Mouse (Mus musculus) heart, embryonic 14.5 days (tissue): Measurements from ENCODE around the gene Slc6a3. TPM values are rescaled to one million over a fixed set of nuclear protein-coding genes. Genes with fewer than 3 reads are reported as not detected.

Experiments
- ATAC-seq: fragments of 200-750 bp; cut with Nextera tagmentation; 2 replicates; pipeline ENCODE4 v1.8.0; 2017; ENCODE audit warnings: low read depth, moderate TSS enrichment; ENCODE audit not compliant: insufficient number of reproducible peaks, insufficient read depth, low FRiP score
- H3K27ac ChIP-seq, 2 experiments: fragments of 200-500 bp in 1 of 2; fragments of 300-500 bp in 1 of 2; sonication (generic) in 1 of 2; replicated peaks in 1 of 2; 2 replicates each; pipeline ENCODE4 v1.5.1; 2012 to 2014; ENCODE audit warnings: low read depth in 2 of 2, low read length in 2 of 2, control low read depth in 1 of 2, mild to moderate bottlenecking in 1 of 2, mixed read lengths in 1 of 2; ENCODE audit not compliant: control insufficient read depth in 1 of 2, insufficient read depth in 1 of 2
- H3K27me3 ChIP-seq: fragments of 300-500 bp; sonication (generic); 2 replicates; pipeline ENCODE4 v1.6.1; 2014; ENCODE audit warnings: mild to moderate bottlenecking, low read length, control low read depth; ENCODE audit not compliant: control insufficient read depth, insufficient read depth
- H3K36me3 ChIP-seq: fragments of 300-500 bp; sonication (generic); 2 replicates; pipeline ENCODE4 v1.6.1; 2014; ENCODE audit warnings: mild to moderate bottlenecking, control low read depth, low read length, mixed read lengths; ENCODE audit not compliant: control insufficient read depth, insufficient read depth
- H3K4me1 ChIP-seq, 2 experiments: fragments of 200-500 bp in 1 of 2; fragments of 300-500 bp in 1 of 2; sonication (generic) in 1 of 2; 2 replicates each; pipeline ENCODE4 v1.6.1; 2012 to 2014; ENCODE audit warnings: low read length in 2 of 2, control low read depth in 1 of 2, mixed read lengths in 1 of 2; ENCODE audit not compliant: control insufficient read depth in 2 of 2, insufficient read depth in 2 of 2
- H3K4me2 ChIP-seq: fragments of 300-500 bp; sonication (generic); 2 replicates; pipeline ENCODE4 v1.6.1; 2014; ENCODE audit warnings: mild to moderate bottlenecking, low read length
- H3K4me3 ChIP-seq, 2 experiments: fragments of 200-500 bp in 1 of 2; fragments of 300-500 bp in 1 of 2; sonication (generic) in 1 of 2; 2 replicates each; pipeline ENCODE4 v1.5.1; 2012 to 2014; ENCODE audit warnings: low read length in 2 of 2, mild to moderate bottlenecking in 2 of 2, control low read depth in 1 of 2, low read depth in 1 of 2, moderate library complexity in 1 of 2; ENCODE audit not compliant: control insufficient read depth in 1 of 2, insufficient read depth in 1 of 2
- H3K9ac ChIP-seq: fragments of 300-500 bp; sonication (generic); 2 replicates; pipeline ENCODE4 v1.6.1; 2014; ENCODE audit warnings: mild to moderate bottlenecking, low read length
- H3K9me3 ChIP-seq: fragments of 300-500 bp; sonication (generic); 2 replicates; pipeline ENCODE4 v1.6.1; 2016; ENCODE audit warnings: low read length, control low read depth; ENCODE audit not compliant: control insufficient read depth
- WGBS: fragments of 180-500 bp; shearing (Covaris S2); extraction: QIAGEN DNeasy Blood & Tissue Kit; methylation state at CpG from one replicate; pipeline ENCODE4 v1.1.7; 2014; 5-methylcytosine and 5-hydroxymethylcytosine counted together
- polyA plus RNA-seq: library from polyadenylated mRNA; unstranded; fragments of >200 nt; fragmentation: Nextera tagmentation; extraction: Ambion mirVana; gene quantifications from 2 replicates; pipeline ENCODE4 v1.2.1, GENCODE M21; 2014

Gene Slc6a3
- polyA plus RNA-seq, 1 experiment from 2014 or later, result 0.09 TPM

DNA sequence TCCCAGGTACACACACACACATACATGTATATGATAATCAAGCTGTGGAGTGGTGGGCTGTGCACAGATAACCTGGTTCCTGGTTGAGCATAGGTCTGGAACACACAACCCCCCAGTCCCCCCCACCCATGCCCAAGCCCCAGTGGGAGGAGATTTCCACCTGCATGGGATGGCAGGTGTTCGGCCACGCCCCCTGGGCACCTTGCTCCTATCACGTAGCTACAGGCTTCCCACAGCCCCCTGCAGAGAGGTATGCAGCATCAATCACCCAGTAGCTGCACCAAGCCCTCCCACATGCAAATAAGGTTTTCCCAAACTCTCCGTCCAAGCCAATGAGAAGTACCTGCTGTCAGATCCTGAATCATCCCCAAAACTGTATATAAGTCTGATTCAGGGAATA lies 19.7 kb upstream of the Slc6a3 start:
- Histone ChIP-seq H3K9me3 (no peaks in the 10 kb centered on the region), H3K4me1 (no peaks in the 10 kb centered on the region), H3K9ac (no peak overlapping the region), H3K4me3 (no peak overlapping the region), H3K27ac (no peak overlapping the region), H3K4me2 (no peak overlapping the region), H3K27me3 (no peaks in the 10 kb centered on the region), H3K36me3 (peaks cover 28% of the 10 kb centered on the region)
- no peak for ATAC-seq
- 63% methylated on average over 4 of the region's 4 CpGs for WGBS

GRCm38 (mm10) chr13:73533716-73534115 lies 2.8 kb upstream of the Slc6a3 start:
- Histone ChIP-seq H3K27me3 (peaks cover 42% of the 10 kb centered on the region), H3K4me3 (no peak overlapping the region), H3K36me3 (no peaks in the 10 kb centered on the region), H3K27ac (no peak overlapping the region), H3K9me3 (no peaks in the 10 kb centered on the region), H3K9ac (no peak overlapping the region), H3K4me2 (no peak overlapping the region), H3K4me1 (peaks cover 4 to 8% of the 10 kb centered on the region in 2 experiments; a peak in 2 of 4 replicates)
- ATAC-seq, result no peak
- 83% methylated on average over 3 of the region's 3 CpGs for WGBS

GRCm38 (mm10) chr13:73535287-73535686 lies 1.3 kb upstream of the Slc6a3 start:
- H3K36me3 ChIP-seq, result no peaks in the 10 kb centered on the region
- H3K9ac ChIP-seq, result no peak overlapping the region
- no peak overlapping the region for H3K27ac ChIP-seq
- peaks cover 4 to 8% of the 10 kb centered on the region in 2 experiments; a peak in 2 of 4 replicates for H3K4me1 ChIP-seq
- no peaks in the 10 kb centered on the region for H3K9me3 ChIP-seq
- peaks cover 42% of the 10 kb centered on the region for H3K27me3 ChIP-seq
- WGBS, result 35% methylated on average over 3 of the region's 3 CpGs
- ATAC-seq, result no peak
- H3K4me3 ChIP-seq, result no peak overlapping the region
- no peak overlapping the region for H3K4me2 ChIP-seq

- peak overlapping the region; percentile 87 for H3K4me2 ChIP-seq
- H3K36me3 ChIP-seq, result no peaks in the 10 kb centered on the region
- H3K4me1 ChIP-seq, result peaks cover 4 to 8% of the 10 kb centered on the region in 2 experiments; a peak in 2 of 4 replicates
- H3K27ac ChIP-seq, result no peak overlapping the region
- peaks cover 42% of the 10 kb centered on the region for H3K27me3 ChIP-seq
- H3K4me3 ChIP-seq, result peak overlapping the region; percentile 47 to 51
- H3K9me3 ChIP-seq, result no peaks in the 10 kb centered on the region
- 0 out of 2 replicates have a peak, but pooled peaks have one; percentile 27 for ATAC-seq
- 15% methylated on average over 13 of the region's 13 CpGs for WGBS
- H3K9ac ChIP-seq, result peak overlapping the region; percentile 54
Observed at GRCm38 (mm10) chr13:73536824-73537223, 277 bp downstream of the Slc6a3 start.

- ATAC-seq, result no peak
- Histone ChIP-seq H3K4me2 (no peak overlapping the region), H3K27me3 (no peaks in the 10 kb centered on the region), H3K27ac (no peak overlapping the region), H3K4me3 (no peak overlapping the region), H3K4me1 (0 out of 4 replicates have a peak, but pooled peaks cover 0 to 3% of the 10 kb centered on the region in 2 experiments), H3K36me3 (no peaks in the 10 kb centered on the region), H3K9ac (no peak overlapping the region), H3K9me3 (no peaks in the 10 kb centered on the region)
- WGBS, result 84% methylated on average over 5 of the region's 5 CpGs
Observed at GRCm38 (mm10) chr13:73564201-73564600, 27.7 kb downstream of the Slc6a3 start.

GRCm38 (mm10) chr13:73575051-73575450 lies 38.5 kb downstream of the Slc6a3 start:
- H3K9me3 ChIP-seq, result no peaks in the 10 kb centered on the region
- no peak overlapping the region for H3K27ac ChIP-seq
- H3K4me1 ChIP-seq, result no peaks in the 10 kb centered on the region
- no peak overlapping the region for H3K9ac ChIP-seq
- no peaks in the 10 kb centered on the region for H3K27me3 ChIP-seq
- no peaks in the 10 kb centered on the region for H3K36me3 ChIP-seq
- no peak overlapping the region for H3K4me2 ChIP-seq
- ATAC-seq, result no peak
- no peak overlapping the region for H3K4me3 ChIP-seq

DNA sequence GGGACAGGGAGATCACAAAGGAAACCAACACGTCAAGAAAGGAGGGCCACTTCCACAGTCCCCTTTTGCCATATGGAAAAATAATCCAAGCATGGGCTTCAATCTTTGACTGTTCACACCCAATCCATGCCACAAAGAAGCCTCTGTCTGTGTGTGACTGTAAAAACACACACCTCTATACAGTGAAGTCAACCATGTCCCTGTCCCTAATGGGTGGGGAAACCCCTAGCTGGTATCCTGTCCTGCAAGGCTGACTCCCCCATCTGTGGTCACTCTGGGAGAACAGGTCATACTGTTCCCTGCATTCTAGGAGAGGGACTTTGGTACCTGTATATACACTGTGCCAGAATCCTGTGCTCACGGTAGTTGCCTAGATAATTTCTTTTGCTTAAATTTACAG lies 40.7 kb downstream of the Slc6a3 start:
- no peak overlapping the region for H3K27ac ChIP-seq
- H3K27me3 ChIP-seq, result no peaks in the 10 kb centered on the region
- H3K4me2 ChIP-seq, result no peak overlapping the region
- H3K9me3 ChIP-seq, result no peaks in the 10 kb centered on the region
- H3K9ac ChIP-seq, result no peak overlapping the region
- H3K4me3 ChIP-seq, result no peak overlapping the region
- H3K36me3 ChIP-seq, result no peaks in the 10 kb centered on the region
- 59% methylated on average over 2 of the region's 2 CpGs for WGBS
- no peaks in the 10 kb centered on the region for H3K4me1 ChIP-seq
- no peak for ATAC-seq

DNA sequence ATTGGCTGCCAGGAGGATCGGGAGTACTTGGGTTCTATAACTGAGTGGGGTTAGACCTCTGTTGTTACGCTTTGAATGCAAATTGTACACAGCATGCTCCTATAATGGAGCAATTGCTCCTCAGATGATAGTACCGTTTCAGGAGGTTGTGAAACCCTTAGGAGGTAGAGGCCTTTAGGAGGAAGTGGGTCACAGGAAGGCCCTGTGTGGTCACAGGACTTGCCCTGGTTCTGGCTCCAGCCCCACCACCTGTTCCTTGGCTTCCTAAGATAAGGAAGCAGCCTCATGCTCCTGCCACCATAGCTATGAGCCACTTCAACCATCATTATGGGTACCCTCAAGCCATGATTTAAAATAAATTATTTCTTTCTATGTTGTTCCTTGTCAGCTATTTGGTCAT lies 54.9 kb downstream of the Slc6a3 start:
- Histone ChIP-seq H3K9ac (no peak overlapping the region), H3K4me1 (no peaks in the 10 kb centered on the region), H3K27me3 (peaks cover 20% of the 10 kb centered on the region; the same call in 1 of the 2 replicates), H3K36me3 (no peaks in the 10 kb centered on the region), H3K9me3 (no peaks in the 10 kb centered on the region), H3K27ac (no peak overlapping the region), H3K4me3 (no peak overlapping the region), H3K4me2 (no peak overlapping the region)
- WGBS, result 75% methylated on average over 3 of the region's 3 CpGs
- ATAC-seq, result no peak
